Mouse (Mus musculus) stomach, embryonic 16.5 days (tissue): ENCODE measurements around the gene Gm21992. TPM values are rescaled to one million over a fixed set of nuclear protein-coding genes. Genes with fewer than 3 reads are reported as not detected.
A peak's percentile ranks its signal among the peaks of the same experiment; 100 is the strongest.

Experiments
- ATAC-seq: fragments of 200-750 bp; cut with Nextera tagmentation; 2 replicates; pipeline ENCODE4 v1.8.0; 2017; ENCODE audit warnings: moderate number of reproducible peaks, moderate TSS enrichment; ENCODE audit not compliant: insufficient read depth, low FRiP score
- H3K27ac ChIP-seq: fragments of 300-500 bp; sonication (generic); 2 replicates; pipeline ENCODE4 v1.5.1; 2014; ENCODE audit warnings: low read length
- H3K27me3 ChIP-seq: fragments of 300-500 bp; sonication (generic); 2 replicates; pipeline ENCODE4 v1.6.1; 2014; ENCODE audit warnings: low read length, control low read depth, mixed read lengths; ENCODE audit not compliant: control insufficient read depth, insufficient read depth
- H3K36me3 ChIP-seq: fragments of 300-500 bp; sonication (generic); 2 replicates; pipeline ENCODE4 v1.6.1; 2014; ENCODE audit warnings: low read length; ENCODE audit not compliant: control insufficient read depth, insufficient read depth
- H3K4me1 ChIP-seq: fragments of 300-500 bp; sonication (generic); 2 replicates; pipeline ENCODE4 v1.6.1; 2014; ENCODE audit warnings: low read length, control low read depth, mixed read lengths; ENCODE audit not compliant: control insufficient read depth, insufficient read depth
- H3K4me2 ChIP-seq: fragments of 300-500 bp; sonication (generic); 2 replicates; pipeline ENCODE4 v1.6.1; 2014; ENCODE audit warnings: low read depth, low read length, mixed read lengths
- H3K4me3 ChIP-seq: fragments of 300-500 bp; sonication (generic); replicated peaks from 2 replicates; pipeline ENCODE4 v1.5.1; 2014; ENCODE audit warnings: mild to moderate bottlenecking, low read length
- H3K9ac ChIP-seq: fragments of 300-500 bp; sonication (generic); 2 replicates; pipeline ENCODE4 v1.6.1; 2014; ENCODE audit warnings: low read length
- H3K9me3 ChIP-seq: fragments of 300-500 bp; sonication (generic); replicated peaks from 2 replicates; pipeline ENCODE4 v1.6.1; 2016; ENCODE audit warnings: low read length, control low read depth; ENCODE audit not compliant: control insufficient read depth
- WGBS: fragments of 180-500 bp; shearing (Covaris S2); extraction: QIAGEN DNeasy Blood & Tissue Kit; methylation state at CpG from one replicate; pipeline ENCODE4 v1.1.7; 2014; 5-methylcytosine and 5-hydroxymethylcytosine counted together
- polyA plus RNA-seq: library from polyadenylated mRNA; unstranded; fragments of >200 nt; fragmentation: Nextera tagmentation; extraction: Ambion mirVana; gene quantifications from 2 replicates; pipeline ENCODE4 v1.2.1, GENCODE M21; 2015

The Gm21992 gene
- polyA plus RNA-seq: 32.1 TPM in 2 replicates

GRCm38 (mm10) chr19:4811063-4811908 is at the start of gene Gm21992, which contains the start of gene Rbm14:
Gm21992 (minus strand) TSS chr19:4811612.
Rbm14 (minus strand) TSS chr19:4811634.
- H3K4me3 ChIP-seq: peak within 1 kb of the TSS; percentile 97
- H3K9ac ChIP-seq: peak within 1 kb of the TSS; percentile 80

GRCm38 (mm10) chr19:4859081-4859480 is 47.7 kb upstream of the Gm21992 start:
- no peaks in the 10 kb centered on the region for H3K27me3 ChIP-seq
- no peaks in the 10 kb centered on the region for H3K9me3 ChIP-seq
- no peaks in the 10 kb centered on the region for H3K36me3 ChIP-seq
- 65% methylated on average over 6 of the region's 6 CpGs for WGBS
- no peak overlapping the region for H3K27ac ChIP-seq
- no peak for ATAC-seq
- H3K4me3 ChIP-seq: no peak overlapping the region
- H3K4me2 ChIP-seq: no peak overlapping the region; the same call in 1 of the 2 replicates
- H3K4me1 ChIP-seq: peaks cover 9% of the 10 kb centered on the region; the same call in 1 of the 2 replicates
- H3K9ac ChIP-seq: no peak overlapping the region

More at GRCm38 (mm10) chr19:4811063-4811908, at the start of gene Gm21992, which contains the start of gene Rbm14:
- Histone ChIP-seq H3K4me1 (peaks cover 18% of the 10 kb centered on the region), H3K27me3 (no peaks in the 10 kb centered on the region), H3K9me3 (no peaks in the 10 kb centered on the region), H3K36me3 (no peaks in the 10 kb centered on the region), H3K27ac (peak within 1 kb of the TSS; percentile 94), H3K4me2 (peak within 1 kb of the TSS; percentile 61)
- peak; percentile 97 for ATAC-seq
- WGBS: under 1% methylated on average over 83 of the region's 83 CpGs

GRCm38 (mm10) chr19:4855951-4856350 is 44.5 kb upstream of the Gm21992 start:
- H3K9ac ChIP-seq: no peak overlapping the region
- whole genome bisulfite sequencing: 77% methylated on average over 4 of the region's 4 CpGs
- H3K27me3 ChIP-seq: no peaks in the 10 kb centered on the region
- ATAC-seq: no peak
- H3K4me2 ChIP-seq: peak overlapping the region; percentile 91; the same call in 1 of the 2 replicates
- H3K4me1 ChIP-seq: peaks cover 9% of the 10 kb centered on the region; the same call in 1 of the 2 replicates
- H3K9me3 ChIP-seq: no peaks in the 10 kb centered on the region
- peak overlapping the region; percentile 56; the same call in 1 of the 2 replicates for H3K4me3 ChIP-seq
- no peak overlapping the region for H3K27ac ChIP-seq
- no peaks in the 10 kb centered on the region for H3K36me3 ChIP-seq

GRCm38 (mm10) chr19:4855470-4855820 is 44.0 kb upstream of the Gm21992 start:
- Histone ChIP-seq H3K36me3 (no peaks in the 10 kb centered on the region), H3K9ac (peak overlapping the region; percentile 73), H3K4me2 (peak overlapping the region; percentile 91), H3K4me1 (peaks cover 9% of the 10 kb centered on the region; the same call in 1 of the 2 replicates), H3K27ac (no peak overlapping the region), H3K4me3 (peak overlapping the region; percentile 56), H3K9me3 (no peaks in the 10 kb centered on the region), H3K27me3 (no peaks in the 10 kb centered on the region)
- 0 out of 2 replicates have a peak, but pooled peaks have one; percentile 42 for ATAC-seq
- WGBS: 1% methylated on average over 14 of the region's 14 CpGs

- Histone ChIP-seq H3K36me3 (no peaks in the 10 kb centered on the region), H3K27me3 (no peaks in the 10 kb centered on the region; the same call in 1 of the 2 replicates), H3K27ac (no peak within 1 kb of the TSS), H3K4me2 (peak within 1 kb of the TSS; percentile 91), H3K9ac (peak within 1 kb of the TSS; percentile 73), H3K9me3 (no peaks in the 10 kb centered on the region), H3K4me1 (peaks cover 9% of the 10 kb centered on the region; the same call in 1 of the 2 replicates), H3K4me3 (peak within 1 kb of the TSS; percentile 56)
- peak; percentile 91 for ATAC-seq
- WGBS: 2% methylated on average over 45 of the region's 45 CpGs
Measured at GRCm38 (mm10) chr19:4854552-4855469, 43.4 kb upstream of the Gm21992 start, which contains the start of gene Ctsf. Ctsf (plus strand) TSS chr19:4855130.

GRCm38 (mm10) chr19:4850281-4850680 is 38.9 kb upstream of the Gm21992 start:
- Histone ChIP-seq H3K4me2 (no peak overlapping the region), H3K36me3 (no peaks in the 10 kb centered on the region), H3K4me3 (no peak overlapping the region), H3K27me3 (no peaks in the 10 kb centered on the region; the same call in 1 of the 2 replicates), H3K4me1 (peaks cover 5% of the 10 kb centered on the region; the same call in 1 of the 2 replicates), H3K9ac (no peak overlapping the region), H3K27ac (no peak overlapping the region), H3K9me3 (no peaks in the 10 kb centered on the region)
- WGBS: 50% methylated on average over 5 of the region's 5 CpGs
- ATAC-seq: no peak

GRCm38 (mm10) chr19:4849800-4850199 is 38.4 kb upstream of the Gm21992 start:
- Histone ChIP-seq H3K9ac (no peak overlapping the region), H3K27me3 (no peaks in the 10 kb centered on the region; the same call in 1 of the 2 replicates), H3K27ac (no peak overlapping the region), H3K4me3 (no peak overlapping the region), H3K36me3 (no peaks in the 10 kb centered on the region), H3K9me3 (no peaks in the 10 kb centered on the region), H3K4me1 (peaks cover 4% of the 10 kb centered on the region; the same call in 1 of the 2 replicates), H3K4me2 (no peak overlapping the region)
- 51% methylated on average over 4 of the region's 4 CpGs for WGBS
- ATAC-seq: no peak

- H3K27ac ChIP-seq: no peak overlapping the region
- ATAC-seq: no peak
- 23% methylated on average over 7 of the region's 7 CpGs for WGBS
- H3K4me2 ChIP-seq: no peak overlapping the region
- H3K4me1 ChIP-seq: no peaks in the 10 kb centered on the region
- H3K4me3 ChIP-seq: no peak overlapping the region
- no peaks in the 10 kb centered on the region; the same call in 1 of the 2 replicates for H3K27me3 ChIP-seq
- no peaks in the 10 kb centered on the region for H3K9me3 ChIP-seq
- H3K9ac ChIP-seq: no peak overlapping the region
- H3K36me3 ChIP-seq: no peaks in the 10 kb centered on the region
Measured at GRCm38 (mm10) chr19:4847490-4847889, 36.1 kb upstream of the Gm21992 start.
